Mouse (Mus musculus): ENCODE data around the gene Car6. TPM values are rescaled to one million over a fixed set of nuclear protein-coding genes. Genes with fewer than 3 reads are reported as not detected.

Gene Car6
- polyA plus RNA-seq, 1 experiment = 0.07 TPM

Other genes with a start within 250 kb of the Car6 start
- 26.1 and 28.5 TPM in 2 replicates for gene Spsb1, start 246.3 kb downstream of the Car6 start, polyA plus RNA-seq (2012; rRNA removed)
- gene H6pd, start 192.3 kb downstream of the Car6 start, polyA plus RNA-seq (2012; rRNA removed) = 129 and 141 TPM in 2 replicates
- 7.0 TPM in 2 replicates for gene Gpr157, start 114.0 kb downstream of the Car6 start, polyA plus RNA-seq (2012; rRNA removed)
- gene Slc2a5, start 82.0 kb downstream of the Car6 start, polyA plus RNA-seq (2012; rRNA removed) = 35.9 and 41.7 TPM in 2 replicates
- 0.11 TPM in 1 of 2 replicates, not detected in the other for gene Slc2a7, start 52.4 kb downstream of the Car6 start, polyA plus RNA-seq (2012; rRNA removed)
- gene Eno1, start 35.4 kb upstream of the Car6 start, polyA plus RNA-seq (2012; rRNA removed) = 257 and 720 TPM in 2 replicates
- 16.9 and 45.8 TPM in 2 replicates for gene Rere, start 80.3 kb upstream of the Car6 start, polyA plus RNA-seq (2012; rRNA removed)